Mouse (Mus musculus) cerebellum, adult 8-10 months (tissue): ENCODE results near the gene Mup16.
"Not testable (repeated sequence)": the region's sequence is repeated elsewhere in the genome, so short reads cannot be mapped to it uniquely, and the experiment has no call there.

Experiments used
- DNase-seq: peaks from one replicate; pipeline ENCODE4 v3.0.0; 2022

Mup16 gene

DNA sequence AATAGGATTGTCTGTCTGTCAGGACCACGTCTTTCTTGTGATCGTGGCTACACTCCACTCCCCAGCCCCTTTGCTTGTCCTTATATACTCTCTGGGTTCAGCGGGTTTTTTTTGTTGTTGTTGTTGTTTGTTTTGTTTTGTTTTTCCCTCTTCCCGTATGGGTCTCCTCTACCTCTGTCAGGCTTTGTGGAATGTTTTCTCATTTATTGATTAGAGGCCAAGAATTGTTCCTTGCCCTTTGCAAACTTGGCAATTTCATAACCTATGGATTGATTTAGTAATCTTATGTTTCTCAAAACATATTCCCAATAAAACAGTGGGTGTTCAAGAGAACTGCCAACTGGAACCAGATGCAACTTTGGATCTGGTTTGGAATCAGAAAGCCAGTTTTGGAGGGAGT, at the start of gene Mup16:
Gene Mup16 (minus strand): TSS at position 101 of the 400 bp plus-strand sequence.
- not testable (repeated sequence) for DNase-seq

GRCm38 (mm10) chr4:61555887-61556286, 36.6 kb upstream of the Mup16 start:
- DNase-seq = not testable (repeated sequence)
